Mouse (Mus musculus): Measurements from ENCODE around the gene P2ry10. TPM values are rescaled to one million over a fixed set of nuclear protein-coding genes. Genes with fewer than 3 reads are reported as not detected.
"Not testable (repeated sequence)": the region's sequence is repeated elsewhere in the genome, so short reads cannot be mapped to it uniquely, and the experiment has no call there.

Gene P2ry10
- 0.08 TPM in 1 of 2 replicates, not detected in the other for polyA plus RNA-seq (2014; fragmentation: Nextera tagmentation; extraction: Ambion mirVana)

DNA sequence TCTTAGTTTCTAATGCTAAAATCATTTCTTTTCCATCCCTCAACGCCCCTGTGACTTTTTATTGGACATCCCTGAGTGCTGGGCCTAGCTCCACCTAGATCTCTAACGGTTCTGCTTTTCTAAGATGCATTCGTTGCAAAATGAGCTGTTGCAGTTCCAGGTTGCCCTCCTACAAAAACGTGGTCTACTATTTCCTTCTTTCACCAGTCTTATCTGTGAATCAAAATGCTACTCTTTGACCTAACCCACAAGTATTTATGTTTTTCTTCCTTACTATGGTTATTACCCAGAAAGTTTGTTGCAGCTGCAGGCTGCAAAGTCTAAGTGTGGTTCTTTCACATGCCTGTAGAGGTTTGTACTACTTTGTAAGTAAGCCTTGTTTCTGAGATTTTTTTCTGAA is at the start of gene P2ry10:
Gene P2ry10 (plus strand): TSS at position 316 of the 400 bp plus-strand sequence.
- DNase-seq (ENCODE audit: low spot score): no peak
- Histone ChIP-seq H3K27ac (ENCODE audit: low read depth) (no peak within 1 kb of the TSS), H3K9ac (ENCODE audit: low read length) (no peak within 1 kb of the TSS), H3K4me1 (replicated peaks; ENCODE audit: control insufficient read depth, insufficient read depth, low read length) (no peaks in the 10 kb centered on the region), H3K9me3 (ENCODE audit: control insufficient read depth, low read length) (no peaks in the 10 kb centered on the region), H3K36me3 (ENCODE audit: control insufficient read depth, insufficient read depth, low read length) (no peaks in the 10 kb centered on the region), H3K4me3 (ENCODE audit: low read depth, low read length) (no peak within 1 kb of the TSS), H3K4me2 (ENCODE audit: low read length) (no peak within 1 kb of the TSS), H3K27me3 (replicated peaks; ENCODE audit: control insufficient read depth, insufficient read depth, low read length) (no peaks in the 10 kb centered on the region)
- ATAC-seq (replicated peaks; ENCODE audit: low FRiP score, low TSS enrichment, low read depth): no peak
- 67% methylated on average over 4 of the region's 4 CpGs for WGBS

DNA sequence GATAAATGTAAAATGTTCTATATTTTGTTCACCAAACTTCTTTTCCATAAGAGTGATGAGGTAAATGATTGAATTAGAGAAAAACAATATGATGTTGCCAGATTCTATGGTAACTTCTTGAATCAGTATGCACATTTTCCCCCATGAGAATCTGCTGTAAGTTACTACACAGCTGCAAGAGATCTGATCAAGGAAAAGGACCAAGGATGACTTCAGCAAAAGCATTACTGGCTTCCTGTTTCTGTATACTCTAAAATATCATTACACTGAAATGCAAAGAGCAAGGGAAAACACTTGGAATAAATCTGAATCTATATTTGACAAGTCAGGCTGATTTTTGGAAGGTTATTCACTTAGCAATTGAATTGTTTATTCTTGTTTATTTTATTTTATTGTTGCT is 49.1 kb upstream of the P2ry10 start:
- Histone ChIP-seq H3K36me3 (ENCODE audit: control insufficient read depth, insufficient read depth, low read length) (no peaks in the 10 kb centered on the region), H3K27ac (ENCODE audit: low read depth) (no peak overlapping the region), H3K9ac (ENCODE audit: low read length) (no peak overlapping the region), H3K4me2 (ENCODE audit: low read length) (no peak overlapping the region), H3K27me3 (replicated peaks; ENCODE audit: control insufficient read depth, insufficient read depth, low read length) (no peaks in the 10 kb centered on the region), H3K4me1 (replicated peaks; ENCODE audit: control insufficient read depth, insufficient read depth, low read length) (no peaks in the 10 kb centered on the region), H3K9me3 (ENCODE audit: control insufficient read depth, low read length) (no peaks in the 10 kb centered on the region), H3K4me3 (ENCODE audit: low read depth, low read length) (no peak overlapping the region)
- ATAC-seq (replicated peaks; ENCODE audit: low FRiP score, low TSS enrichment, low read depth) (no peak), DNase-seq (ENCODE audit: low spot score) (no peak)

DNA sequence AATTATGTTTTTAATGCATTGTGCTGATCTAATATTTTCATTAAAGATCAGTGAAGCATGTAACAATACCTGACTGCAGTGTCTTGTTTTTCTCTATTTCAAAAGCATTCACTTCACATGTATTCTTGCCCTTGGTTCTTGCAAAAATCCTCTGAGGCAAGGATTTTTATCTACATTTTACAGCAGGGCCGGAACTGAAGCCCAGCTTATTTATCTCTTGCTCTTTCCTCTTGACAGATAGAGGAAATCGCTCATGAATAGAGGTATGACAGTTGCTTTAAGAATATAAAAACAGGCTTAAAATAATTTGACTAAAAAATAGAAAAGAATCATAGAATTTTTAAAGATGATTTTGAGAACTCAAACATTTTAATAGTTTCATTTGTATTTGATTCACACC is 48.7 kb upstream of the P2ry10 start:
- 51% methylated on average over 2 of the region's 2 CpGs for WGBS
- Histone ChIP-seq H3K4me1 (replicated peaks; ENCODE audit: control insufficient read depth, insufficient read depth, low read length) (no peaks in the 10 kb centered on the region), H3K27me3 (replicated peaks; ENCODE audit: control insufficient read depth, insufficient read depth, low read length) (no peaks in the 10 kb centered on the region), H3K4me3 (ENCODE audit: low read depth, low read length) (no peak overlapping the region), H3K27ac (ENCODE audit: low read depth) (no peak overlapping the region), H3K9ac (ENCODE audit: low read length) (no peak overlapping the region), H3K36me3 (ENCODE audit: control insufficient read depth, insufficient read depth, low read length) (no peaks in the 10 kb centered on the region), H3K4me2 (ENCODE audit: low read length) (no peak overlapping the region), H3K9me3 (ENCODE audit: control insufficient read depth, low read length) (no peaks in the 10 kb centered on the region)
- ATAC-seq (replicated peaks; ENCODE audit: low FRiP score, low TSS enrichment, low read depth) (no peak), DNase-seq (ENCODE audit: low spot score) (no peak)

DNA sequence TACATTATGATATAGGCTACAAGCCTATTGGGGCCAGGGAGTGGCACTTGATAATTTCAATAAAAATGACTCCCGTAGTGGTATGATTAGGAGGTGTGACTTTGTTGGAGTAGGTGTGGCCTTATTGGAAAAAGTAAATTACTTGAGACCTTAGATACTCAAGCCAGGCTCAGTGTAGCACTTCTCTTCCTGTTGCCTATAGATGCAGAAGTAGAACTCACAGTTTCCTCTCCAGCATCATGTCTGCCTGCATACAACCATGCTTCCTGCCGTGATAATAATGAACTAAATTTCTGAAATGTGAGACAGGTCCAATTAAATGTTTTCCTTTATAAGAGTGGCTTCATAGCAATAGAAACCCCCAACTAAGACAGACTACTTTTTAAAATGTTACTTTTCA is 45.9 kb upstream of the P2ry10 start:
- H3K27me3 ChIP-seq (replicated peaks; ENCODE audit: control insufficient read depth, insufficient read depth, low read length): no peaks in the 10 kb centered on the region
- H3K4me1 ChIP-seq (replicated peaks; ENCODE audit: control insufficient read depth, insufficient read depth, low read length): no peaks in the 10 kb centered on the region
- ATAC-seq (replicated peaks; ENCODE audit: low FRiP score, low TSS enrichment, low read depth): no peak
- H3K9ac ChIP-seq (ENCODE audit: low read length): no peak overlapping the region
- no peaks in the 10 kb centered on the region for H3K9me3 ChIP-seq (ENCODE audit: control insufficient read depth, low read length)
- H3K4me3 ChIP-seq (ENCODE audit: low read depth, low read length): no peak overlapping the region
- H3K36me3 ChIP-seq (ENCODE audit: control insufficient read depth, insufficient read depth, low read length): no peaks in the 10 kb centered on the region
- no peak overlapping the region for H3K4me2 ChIP-seq (ENCODE audit: low read length)
- H3K27ac ChIP-seq (ENCODE audit: low read depth): no peak overlapping the region
- 91% methylated on average over 2 of the region's 2 CpGs for WGBS
- DNase-seq (ENCODE audit: low spot score): no peak

DNA sequence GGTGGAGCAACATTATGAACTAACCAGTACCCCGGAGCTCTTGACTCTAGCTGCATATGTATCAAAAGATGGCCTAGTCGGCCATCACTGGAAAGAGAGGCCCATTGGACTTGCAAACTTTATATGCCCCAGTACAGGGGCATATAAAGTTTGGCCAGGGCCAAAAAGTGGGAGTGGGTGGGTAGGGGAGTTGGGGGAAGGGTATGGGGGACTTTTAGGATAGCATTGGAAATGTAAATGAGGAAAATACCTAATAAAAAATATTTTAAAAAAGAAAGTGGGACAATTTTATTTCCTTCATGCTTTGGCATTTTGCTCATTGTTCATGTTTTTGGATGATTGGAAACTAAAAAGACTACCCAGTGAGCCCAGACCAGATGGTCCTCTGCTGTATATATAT is 4.9 kb upstream of the P2ry10 start:
- not testable (repeated sequence) for ATAC-seq (replicated peaks; ENCODE audit: low FRiP score, low TSS enrichment, low read depth); H3K27me3 ChIP-seq (replicated peaks; ENCODE audit: control insufficient read depth, insufficient read depth, low read length); H3K9ac ChIP-seq (ENCODE audit: low read length); DNase-seq (ENCODE audit: low spot score); H3K4me2 ChIP-seq (ENCODE audit: low read length); H3K4me3 ChIP-seq (ENCODE audit: low read depth, low read length); H3K9me3 ChIP-seq (ENCODE audit: control insufficient read depth, low read length); H3K36me3 ChIP-seq (ENCODE audit: control insufficient read depth, insufficient read depth, low read length); H3K27ac ChIP-seq (ENCODE audit: low read depth); H3K4me1 ChIP-seq (replicated peaks; ENCODE audit: control insufficient read depth, insufficient read depth, low read length)
- WGBS: 90% methylated on average over 2 of the region's 2 CpGs

DNA sequence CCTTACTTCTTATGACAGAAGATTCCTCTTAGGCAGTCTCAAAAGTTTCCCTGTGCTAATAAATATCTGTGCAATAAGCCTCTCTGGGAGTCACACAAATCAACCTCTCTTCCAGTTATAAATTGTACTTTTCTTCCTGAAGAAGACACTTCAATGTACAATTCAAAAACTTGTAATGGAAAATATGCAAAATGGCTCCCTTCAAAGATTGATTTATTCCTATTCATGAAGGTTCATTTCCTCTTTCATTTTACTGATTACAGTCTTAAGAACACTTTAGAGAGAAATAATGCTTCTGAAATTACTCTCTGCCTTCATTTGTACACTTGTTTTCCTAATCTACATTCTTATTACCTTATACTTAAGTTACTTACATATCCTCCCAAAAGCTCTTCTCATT is 4.0 kb upstream of the P2ry10 start:
- Histone ChIP-seq H3K4me1 (replicated peaks; ENCODE audit: control insufficient read depth, insufficient read depth, low read length) (no peaks in the 10 kb centered on the region), H3K4me3 (ENCODE audit: low read depth, low read length) (no peak overlapping the region), H3K36me3 (ENCODE audit: control insufficient read depth, insufficient read depth, low read length) (no peaks in the 10 kb centered on the region), H3K27ac (ENCODE audit: low read depth) (no peak overlapping the region), H3K9me3 (ENCODE audit: control insufficient read depth, low read length) (no peaks in the 10 kb centered on the region), H3K9ac (ENCODE audit: low read length) (no peak overlapping the region), H3K27me3 (replicated peaks; ENCODE audit: control insufficient read depth, insufficient read depth, low read length) (no peaks in the 10 kb centered on the region), H3K4me2 (ENCODE audit: low read length) (no peak overlapping the region)
- DNase-seq (ENCODE audit: low spot score): no peak
- ATAC-seq (replicated peaks; ENCODE audit: low FRiP score, low TSS enrichment, low read depth): no peak

DNA sequence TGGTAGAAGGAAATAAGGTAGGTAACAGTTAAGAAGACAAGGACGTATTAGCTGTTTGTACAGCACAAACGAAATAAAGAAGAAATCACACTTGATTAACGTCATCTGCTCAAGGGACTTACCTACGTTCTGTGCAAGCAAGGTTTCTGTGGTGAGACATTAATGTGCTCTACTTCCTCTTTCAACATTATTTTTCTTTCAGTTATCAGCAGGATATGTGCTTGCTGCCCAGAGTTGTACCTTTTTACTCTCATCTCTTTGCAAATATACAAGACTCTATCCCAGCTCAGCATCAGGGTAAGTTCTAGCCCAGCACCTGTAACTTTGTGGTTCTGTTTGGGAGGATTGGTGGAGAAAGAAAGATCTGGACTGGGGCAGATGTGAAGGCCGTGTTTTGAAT is 839 bp downstream of the P2ry10 start:
- Histone ChIP-seq H3K4me3 (ENCODE audit: low read depth, low read length) (no peak overlapping the region), H3K36me3 (ENCODE audit: control insufficient read depth, insufficient read depth, low read length) (no peaks in the 10 kb centered on the region), H3K9me3 (ENCODE audit: control insufficient read depth, low read length) (no peaks in the 10 kb centered on the region), H3K4me2 (ENCODE audit: low read length) (no peak overlapping the region), H3K27me3 (replicated peaks; ENCODE audit: control insufficient read depth, insufficient read depth, low read length) (no peaks in the 10 kb centered on the region), H3K27ac (ENCODE audit: low read depth) (no peak overlapping the region), H3K9ac (ENCODE audit: low read length) (no peak overlapping the region), H3K4me1 (replicated peaks; ENCODE audit: control insufficient read depth, insufficient read depth, low read length) (no peaks in the 10 kb centered on the region)
- DNase-seq (ENCODE audit: low spot score) (no peak), ATAC-seq (replicated peaks; ENCODE audit: low FRiP score, low TSS enrichment, low read depth) (no peak)
- 74% methylated on average over 5 of the region's 5 CpGs for WGBS

DNA sequence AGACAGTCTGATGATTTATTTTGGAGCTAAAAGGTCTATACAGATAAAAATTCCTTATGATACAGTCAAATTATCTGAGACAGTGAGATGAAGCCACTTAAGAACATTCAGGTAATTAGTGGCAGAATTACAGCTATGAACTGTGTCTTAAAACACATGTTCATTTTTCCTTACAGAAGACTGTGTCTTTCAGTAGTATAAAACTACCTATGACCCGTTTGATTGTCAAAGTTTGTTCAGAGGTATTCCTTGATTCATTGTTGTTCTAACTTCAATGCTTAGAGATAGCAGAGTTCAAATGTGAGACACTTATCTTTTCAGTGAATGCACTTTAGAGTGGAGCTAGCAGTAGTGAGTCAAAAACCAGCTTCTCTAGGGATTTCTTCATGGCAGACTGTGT is 1.6 kb downstream of the P2ry10 start:
- 69% methylated on average over 1 of the region's 1 CpGs for WGBS
- H3K9ac ChIP-seq (ENCODE audit: low read length): no peak overlapping the region
- no peaks in the 10 kb centered on the region for H3K27me3 ChIP-seq (replicated peaks; ENCODE audit: control insufficient read depth, insufficient read depth, low read length)
- no peaks in the 10 kb centered on the region for H3K4me1 ChIP-seq (replicated peaks; ENCODE audit: control insufficient read depth, insufficient read depth, low read length)
- no peaks in the 10 kb centered on the region for H3K9me3 ChIP-seq (ENCODE audit: control insufficient read depth, low read length)
- H3K36me3 ChIP-seq (ENCODE audit: control insufficient read depth, insufficient read depth, low read length): no peaks in the 10 kb centered on the region
- no peak for ATAC-seq (replicated peaks; ENCODE audit: low FRiP score, low TSS enrichment, low read depth)
- no peak overlapping the region for H3K4me3 ChIP-seq (ENCODE audit: low read depth, low read length)
- no peak overlapping the region for H3K27ac ChIP-seq (ENCODE audit: low read depth)
- no peak overlapping the region for H3K4me2 ChIP-seq (ENCODE audit: low read length)
- no peak for DNase-seq (ENCODE audit: low spot score)

DNA sequence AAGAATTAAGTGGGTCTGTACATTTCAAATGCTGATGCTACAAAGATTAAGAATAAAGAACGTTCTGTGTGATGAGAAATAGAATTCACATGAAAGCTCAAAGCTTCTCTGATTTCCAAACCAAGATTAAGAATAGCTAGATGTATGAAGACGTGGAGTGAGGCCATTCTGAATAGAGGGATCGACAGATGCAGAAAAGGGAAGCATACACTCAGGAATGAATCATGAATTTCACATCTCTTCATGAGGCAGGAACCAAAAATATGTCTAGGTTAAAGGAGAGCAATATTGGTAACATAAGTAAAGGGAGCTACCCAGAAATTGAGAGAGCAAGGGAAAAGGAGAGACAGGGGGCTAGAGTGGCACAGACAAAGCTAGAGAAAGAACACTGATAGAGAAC is 7.3 kb downstream of the P2ry10 start:
- Histone ChIP-seq H3K4me3 (ENCODE audit: low read depth, low read length) (no peak overlapping the region), H3K27me3 (replicated peaks; ENCODE audit: control insufficient read depth, insufficient read depth, low read length) (no peaks in the 10 kb centered on the region), H3K4me2 (ENCODE audit: low read length) (no peak overlapping the region), H3K27ac (ENCODE audit: low read depth) (no peak overlapping the region), H3K4me1 (replicated peaks; ENCODE audit: control insufficient read depth, insufficient read depth, low read length) (no peaks in the 10 kb centered on the region), H3K9ac (ENCODE audit: low read length) (no peak overlapping the region), H3K36me3 (ENCODE audit: control insufficient read depth, insufficient read depth, low read length) (no peaks in the 10 kb centered on the region), H3K9me3 (ENCODE audit: control insufficient read depth, low read length) (no peaks in the 10 kb centered on the region)
- WGBS: 72% methylated on average over 3 of the region's 3 CpGs
- DNase-seq (ENCODE audit: low spot score) (no peak), ATAC-seq (replicated peaks; ENCODE audit: low FRiP score, low TSS enrichment, low read depth) (no peak)

Measured in intestine, embryonic 14.5 days (tissue).